Mouse (Mus musculus) activated CD4-positive, CD25-positive, alpha-beta regulatory T cell (primary cell): ENCODE results near the gene Prkcsh. TPM values are rescaled to one million over a fixed set of nuclear protein-coding genes. Genes with fewer than 3 reads are reported as not detected.

ENCODE experiments used
- polyA plus RNA-seq, 2 experiments: library from polyadenylated mRNA; unstranded; fragments of 100-300 nt; shearing (Covaris generic); gene quantifications; one replicate each; pipeline ENCODE4 v1.2.1; 2017

Gene Prkcsh
- 10 to 100 TPM; 75.9 to 94.6 TPM for polyA plus RNA-seq

GRCm38 (mm10) chr9:22002194-22003162, at the start of gene Prkcsh, which contains the start of gene Ccdc151:
TSS of gene Prkcsh (plus strand) at chr9:22002806.
TSS of gene Ccdc151 (minus strand) at chr9:22002634.

GRCm38 (mm10) chr9:21955570-21956281, 46.9 kb upstream of the Prkcsh start, which contains the start of gene Swsap1:
TSS of gene Swsap1 (plus strand) at chr9:21955755.

GRCm38 (mm10) chr9:21963417-21963816, 39.2 kb upstream of the Prkcsh start, which contains the start of gene Epor:
TSS of gene Epor (minus strand) at chr9:21963506.

GRCm38 (mm10) chr9:21989230-21990110, 13.1 kb upstream of the Prkcsh start, which contains the start of gene Rgl3:
TSS of gene Rgl3 (minus strand) at chr9:21989446.

GRCm38 (mm10) chr9:22051958-22052254, 49.3 kb downstream of the Prkcsh start, which contains the start of gene Elavl3:
TSS of gene Elavl3 (minus strand) at chr9:22052023.

Other genes starting within 250 kb of the Prkcsh start
- gene Spc24, start 242.5 kb upstream of the Prkcsh start, polyA plus RNA-seq = 10 to 100 TPM; 16.0 to 19.4 TPM
- gene Kank2, start 204.1 kb upstream of the Prkcsh start, polyA plus RNA-seq = not detected
- gene Angptl8, start 167.3 kb upstream of the Prkcsh start, polyA plus RNA-seq = not detected
- 1 to 10 TPM in 1 of 2 experiments, under 1 TPM in 1; 0.60 to 1.2 TPM for gene Dock6, start 150.2 kb upstream of the Prkcsh start, polyA plus RNA-seq
- 10 to 100 TPM in 1 of 2 experiments, 1 to 10 TPM in 1; 6.1 to 10.7 TPM for gene Rab3d, start 84.6 kb upstream of the Prkcsh start, polyA plus RNA-seq
- under 1 TPM; 0.21 to 0.24 TPM for gene Ccdc159, start 75.3 kb upstream of the Prkcsh start, polyA plus RNA-seq
- 1 to 10 TPM; 1.7 to 4.5 TPM for gene Tmem205, start 75.2 kb upstream of the Prkcsh start, polyA plus RNA-seq
- gene Plppr2, start 65.8 kb upstream of the Prkcsh start, polyA plus RNA-seq = under 1 TPM; 0.09 to 0.27 TPM
- 1 to 10 TPM; 7.7 to 9.4 TPM for gene Swsap1, start 47.1 kb upstream of the Prkcsh start, polyA plus RNA-seq
- 1 to 10 TPM in 1 of 2 experiments, not detected in 1; 2.5 TPM for gene Epor, start 39.3 kb upstream of the Prkcsh start, polyA plus RNA-seq
- gene Rgl3, start 13.4 kb upstream of the Prkcsh start, polyA plus RNA-seq = under 1 TPM in 1 of 2 experiments, not detected in 1; 0.11 TPM
- gene Ccdc151, start 172 bp upstream of the Prkcsh start, polyA plus RNA-seq = under 1 TPM in 1 of 2 experiments, not detected in 1; 0.16 TPM
- not detected for gene Elavl3, start 49.2 kb downstream of the Prkcsh start, polyA plus RNA-seq
- gene Gm49318, start 68.5 kb downstream of the Prkcsh start, polyA plus RNA-seq = not detected
- 10 to 100 TPM; 16.4 to 20.2 TPM for gene Zfp653, start 68.6 kb downstream of the Prkcsh start, polyA plus RNA-seq
- 10 to 100 TPM; 39.4 to 53.9 TPM for gene Ecsit, start 82.6 kb downstream of the Prkcsh start, polyA plus RNA-seq
- gene Cnn1, start 96.4 kb downstream of the Prkcsh start, polyA plus RNA-seq = under 1 TPM in 1 of 2 experiments, not detected in 1; 0.15 TPM
- gene Elof1, start 114.4 kb downstream of the Prkcsh start, polyA plus RNA-seq = 100 to 1,000 TPM in 1 of 2 experiments, 10 to 100 TPM in 1; 78.2 to 107 TPM
- gene Acp5, start 132.9 kb downstream of the Prkcsh start, polyA plus RNA-seq = 100 to 1,000 TPM; 159 to 391 TPM
- 10 to 100 TPM; 42.8 to 60.2 TPM for gene Pigyl, start 154.0 kb downstream of the Prkcsh start, polyA plus RNA-seq
- gene Zfp872, start 185.3 kb downstream of the Prkcsh start, polyA plus RNA-seq = not detected
- 10 to 100 TPM; 36.6 to 43.6 TPM for gene Zfp809, start 222.9 kb downstream of the Prkcsh start, polyA plus RNA-seq